Mouse (Mus musculus): ENCODE results near the gene Tbc1d10b.

The Tbc1d10b gene

GRCm38 (mm10) chr7:127210266-127210665, 2.0 kb upstream of the Tbc1d10b start:
- in situ Hi-C loops (cut with MboI; ENCODE audit: low pct_unique_long_range_greater_than_20kb in 1 of 2, low sequenced_read_pairs in 2 of 2, unreplicated experiment in 1 of 2), result no loop called here

GRCm38 (mm10) chr7:127209851-127210250, 1.6 kb upstream of the Tbc1d10b start:
- in situ Hi-C loops (cut with MboI; ENCODE audit: low pct_unique_long_range_greater_than_20kb in 1 of 2, low sequenced_read_pairs in 2 of 2, unreplicated experiment in 1 of 2), result no loop called here

- in situ Hi-C loops (cut with MboI; ENCODE audit: low pct_unique_long_range_greater_than_20kb in 1 of 2, low sequenced_read_pairs in 2 of 2, unreplicated experiment in 1 of 2), result no loop called here
Observed at GRCm38 (mm10) chr7:127208553-127209438, 528 bp upstream of the Tbc1d10b start, which contains the start of gene Mylpf. TSS of gene Mylpf (plus strand) at chr7:127208890.

GRCm38 (mm10) chr7:127207374-127208294, 634 bp downstream of the Tbc1d10b start:
- in situ Hi-C loops (cut with MboI; ENCODE audit: low pct_unique_long_range_greater_than_20kb in 1 of 2, low sequenced_read_pairs in 2 of 2, unreplicated experiment in 1 of 2), result no loop called here

- in situ Hi-C loops (cut with MboI; ENCODE audit: low pct_unique_long_range_greater_than_20kb in 1 of 2, low sequenced_read_pairs in 2 of 2, unreplicated experiment in 1 of 2), result no loop called here
Observed at GRCm38 (mm10) chr7:127206606-127207005, 1.7 kb downstream of the Tbc1d10b start.

- in situ Hi-C loops (cut with MboI; ENCODE audit: low pct_unique_long_range_greater_than_20kb in 1 of 2, low sequenced_read_pairs in 2 of 2, unreplicated experiment in 1 of 2), result no loop called here
Observed at GRCm38 (mm10) chr7:127196484-127196883, 11.8 kb downstream of the Tbc1d10b start.

GRCm38 (mm10) chr7:127195544-127196295, 12.5 kb downstream of the Tbc1d10b start, which contains the start of gene Cd2bp2:
TSS of gene Cd2bp2 (minus strand) at chr7:127196050.
- in situ Hi-C loops (cut with MboI; ENCODE audit: low pct_unique_long_range_greater_than_20kb in 1 of 2, low sequenced_read_pairs in 2 of 2, unreplicated experiment in 1 of 2), result no loop called here

GRCm38 (mm10) chr7:127194633-127195029, 13.6 kb downstream of the Tbc1d10b start:
- in situ Hi-C loops (cut with MboI; ENCODE audit: low pct_unique_long_range_greater_than_20kb in 1 of 2, low sequenced_read_pairs in 2 of 2, unreplicated experiment in 1 of 2), result no loop called here

GRCm38 (mm10) chr7:127194011-127194632, 14.1 kb downstream of the Tbc1d10b start:
- in situ Hi-C loops (cut with MboI; ENCODE audit: low pct_unique_long_range_greater_than_20kb in 1 of 2, low sequenced_read_pairs in 2 of 2, unreplicated experiment in 1 of 2), result no loop called here

- in situ Hi-C loops (cut with MboI; ENCODE audit: low pct_unique_long_range_greater_than_20kb in 1 of 2, low sequenced_read_pairs in 2 of 2, unreplicated experiment in 1 of 2), result no loop called here
Observed at GRCm38 (mm10) chr7:127192989-127193388, 15.3 kb downstream of the Tbc1d10b start.

- in situ Hi-C loops (cut with MboI; ENCODE audit: low pct_unique_long_range_greater_than_20kb in 1 of 2, low sequenced_read_pairs in 2 of 2, unreplicated experiment in 1 of 2), result no loop called here
Observed at GRCm38 (mm10) chr7:127190672-127191071, 17.6 kb downstream of the Tbc1d10b start.

GRCm38 (mm10) chr7:127188305-127189276, 19.7 kb downstream of the Tbc1d10b start:
- in situ Hi-C loops (cut with MboI; ENCODE audit: low pct_unique_long_range_greater_than_20kb in 1 of 2, low sequenced_read_pairs in 2 of 2, unreplicated experiment in 1 of 2), result loop anchor here in 1 of 2 experiments (10.0 kb wide), 1 partner anchor 64 kb away; the partner anchor contains the start of gene Qprt

GRCm38 (mm10) chr7:127187351-127187750, 20.9 kb downstream of the Tbc1d10b start:
- in situ Hi-C loops (cut with MboI; ENCODE audit: low pct_unique_long_range_greater_than_20kb in 1 of 2, low sequenced_read_pairs in 2 of 2, unreplicated experiment in 1 of 2), result loop anchor here in 1 of 2 experiments (10.0 kb wide), 1 partner anchor 63 kb away; the partner anchor contains the start of gene Qprt

GRCm38 (mm10) chr7:127185601-127186000, 22.7 kb downstream of the Tbc1d10b start:
- in situ Hi-C loops (cut with MboI; ENCODE audit: low pct_unique_long_range_greater_than_20kb in 1 of 2, low sequenced_read_pairs in 2 of 2, unreplicated experiment in 1 of 2), result loop anchor here in 1 of 2 experiments (10.0 kb wide), 1 partner anchor 61 kb away; the partner anchor contains the start of gene Qprt

GRCm38 (mm10) chr7:127184720-127185119, 23.5 kb downstream of the Tbc1d10b start:
- in situ Hi-C loops (cut with MboI; ENCODE audit: low pct_unique_long_range_greater_than_20kb in 1 of 2, low sequenced_read_pairs in 2 of 2, unreplicated experiment in 1 of 2), result loop anchor here in 1 of 2 experiments (10.0 kb wide), 1 partner anchor 60 kb away; the partner anchor contains the start of gene Qprt

GRCm38 (mm10) chr7:127183828-127184227, 24.4 kb downstream of the Tbc1d10b start:
- in situ Hi-C loops (cut with MboI; ENCODE audit: low pct_unique_long_range_greater_than_20kb in 1 of 2, low sequenced_read_pairs in 2 of 2, unreplicated experiment in 1 of 2), result loop anchor here in 1 of 2 experiments (10.0 kb wide), 1 partner anchor 59 kb away; the partner anchor contains the start of gene Qprt
